Mouse (Mus musculus) heart, embryonic 11.5 days (tissue): Measurements from ENCODE around the gene Frs2. TPM values are rescaled to one million over a fixed set of nuclear protein-coding genes. Genes with fewer than 3 reads are reported as not detected.
A peak's percentile ranks its signal among the peaks of the same experiment; 100 is the strongest.
"Not testable (repeated sequence)": the region's sequence is repeated elsewhere in the genome, so short reads cannot be mapped to it uniquely, and the experiment has no call there.

ENCODE experiments used
- ATAC-seq: fragments of 200-750 bp; cut with Nextera tagmentation; replicated peaks from 2 replicates; pipeline ENCODE4 v1.8.0; 2017; ENCODE audit warnings: moderate library complexity; ENCODE audit not compliant: insufficient number of reproducible peaks, low FRiP score, low TSS enrichment
- H3K27ac ChIP-seq: fragments of 300-500 bp; sonication (generic); 2 replicates; pipeline ENCODE4 v1.5.1; 2014; ENCODE audit warnings: mild to moderate bottlenecking, low read depth, low read length
- H3K27me3 ChIP-seq: fragments of 300-500 bp; sonication (generic); 2 replicates; pipeline ENCODE4 v1.6.1; 2014; ENCODE audit warnings: mild to moderate bottlenecking, low read length, mixed read lengths; ENCODE audit not compliant: control insufficient read depth, insufficient read depth
- H3K36me3 ChIP-seq: fragments of 300-500 bp; sonication (generic); 2 replicates; pipeline ENCODE4 v1.6.1; 2014; ENCODE audit warnings: mild to moderate bottlenecking, low read length, moderate library complexity, mixed read lengths; ENCODE audit not compliant: control insufficient read depth, insufficient read depth
- H3K4me1 ChIP-seq: fragments of 300-500 bp; sonication (generic); 2 replicates; pipeline ENCODE4 v1.6.1; 2014; ENCODE audit warnings: low read length; ENCODE audit not compliant: control insufficient read depth, insufficient read depth
- H3K4me2 ChIP-seq: fragments of 300-500 bp; sonication (generic); 2 replicates; pipeline ENCODE4 v1.6.1; 2014; ENCODE audit warnings: mild to moderate bottlenecking, moderate library complexity
- H3K4me3 ChIP-seq: fragments of 300-500 bp; sonication (generic); 2 replicates; pipeline ENCODE4 v1.5.1; 2014; ENCODE audit warnings: low read depth, low read length
- H3K9ac ChIP-seq: fragments of 300-500 bp; sonication (generic); 2 replicates; pipeline ENCODE4 v1.6.1; 2014; ENCODE audit warnings: mild to moderate bottlenecking, low read depth, low read length, moderate library complexity
- H3K9me3 ChIP-seq: fragments of 300-500 bp; sonication (generic); replicated peaks from 2 replicates; pipeline ENCODE4 v1.6.1; 2016; ENCODE audit warnings: low read length; ENCODE audit not compliant: control insufficient read depth
- WGBS: fragments of 180-500 bp; shearing (Covaris S2); extraction: QIAGEN DNeasy Blood & Tissue Kit; methylation state at CpG from one replicate; pipeline ENCODE4 v1.1.7; 2014; ENCODE audit not compliant: insufficient replicate concordance; 5-methylcytosine and 5-hydroxymethylcytosine counted together
- polyA plus RNA-seq: library from polyadenylated mRNA; unstranded; fragments of >200 nt; fragmentation: Nextera tagmentation; extraction: Ambion mirVana; gene quantifications from 2 replicates; pipeline ENCODE4 v1.2.1, GENCODE M21; 2014

Frs2 gene
- polyA plus RNA-seq, 1 experiment from 2014 or later: 30.4 TPM

DNA sequence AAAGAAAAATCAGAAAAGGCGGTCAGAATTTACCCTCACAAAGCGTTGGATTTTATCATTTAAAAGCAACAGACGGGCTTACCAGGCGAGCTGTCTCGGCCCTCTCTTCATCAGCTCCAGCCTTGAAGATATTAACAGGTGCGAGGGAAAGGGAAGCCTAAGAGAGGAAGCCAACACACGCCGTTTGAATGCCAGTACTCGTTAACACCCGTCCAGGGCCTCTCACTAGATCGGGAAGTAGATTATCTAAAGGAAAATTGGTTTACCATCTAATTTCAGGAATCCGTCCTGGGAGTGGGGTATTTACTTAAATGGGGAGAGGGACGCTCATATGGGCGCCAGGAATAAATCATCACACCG is 85.5 kb downstream of the Frs2 start:
- Histone ChIP-seq H3K9me3 (no peaks in the 10 kb centered on the region), H3K9ac (peak overlapping the region; percentile 93), H3K27ac (0 out of 2 replicates have a peak overlapping the region, but pooled peaks have one; percentile 84), H3K36me3 (peaks cover 29% of the 10 kb centered on the region), H3K4me1 (peaks cover 11% of the 10 kb centered on the region), H3K27me3 (no peaks in the 10 kb centered on the region), H3K4me3 (peak overlapping the region; percentile 94), H3K4me2 (peak overlapping the region; percentile 97)
- no peak for ATAC-seq
- 2% methylated on average over 15 of the region's 15 CpGs for WGBS

DNA sequence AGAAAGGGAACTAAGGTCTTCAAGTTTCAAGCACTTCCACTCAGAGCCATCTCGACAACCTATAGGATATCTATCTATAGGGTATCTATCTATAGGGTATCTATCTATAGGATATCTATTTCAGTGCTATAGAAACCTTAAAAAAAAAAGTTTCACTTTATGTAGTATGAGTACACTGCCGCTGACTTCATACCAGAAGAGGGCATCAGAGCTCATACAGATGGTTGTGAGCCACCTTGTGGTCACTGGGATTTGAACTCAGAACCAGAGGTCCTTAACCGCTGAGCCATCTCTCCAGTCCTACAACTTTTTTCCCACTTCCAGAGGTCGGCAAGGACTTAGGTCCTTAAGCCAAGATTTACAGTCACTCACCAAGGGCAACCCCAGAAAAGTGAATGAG is 92.7 kb downstream of the Frs2 start:
- H3K27me3 ChIP-seq: no peaks in the 10 kb centered on the region
- H3K36me3 ChIP-seq: peaks cover 77% of the 10 kb centered on the region
- H3K4me1 ChIP-seq: peaks cover 3% of the 10 kb centered on the region; the same call in 1 of the 2 replicates
- no peak overlapping the region for H3K27ac ChIP-seq
- no peak overlapping the region for H3K4me3 ChIP-seq
- WGBS: 89% methylated on average over 4 of the region's 4 CpGs
- no peak overlapping the region for H3K9ac ChIP-seq
- no peak for ATAC-seq
- H3K9me3 ChIP-seq: no peaks in the 10 kb centered on the region
- no peak overlapping the region for H3K4me2 ChIP-seq

DNA sequence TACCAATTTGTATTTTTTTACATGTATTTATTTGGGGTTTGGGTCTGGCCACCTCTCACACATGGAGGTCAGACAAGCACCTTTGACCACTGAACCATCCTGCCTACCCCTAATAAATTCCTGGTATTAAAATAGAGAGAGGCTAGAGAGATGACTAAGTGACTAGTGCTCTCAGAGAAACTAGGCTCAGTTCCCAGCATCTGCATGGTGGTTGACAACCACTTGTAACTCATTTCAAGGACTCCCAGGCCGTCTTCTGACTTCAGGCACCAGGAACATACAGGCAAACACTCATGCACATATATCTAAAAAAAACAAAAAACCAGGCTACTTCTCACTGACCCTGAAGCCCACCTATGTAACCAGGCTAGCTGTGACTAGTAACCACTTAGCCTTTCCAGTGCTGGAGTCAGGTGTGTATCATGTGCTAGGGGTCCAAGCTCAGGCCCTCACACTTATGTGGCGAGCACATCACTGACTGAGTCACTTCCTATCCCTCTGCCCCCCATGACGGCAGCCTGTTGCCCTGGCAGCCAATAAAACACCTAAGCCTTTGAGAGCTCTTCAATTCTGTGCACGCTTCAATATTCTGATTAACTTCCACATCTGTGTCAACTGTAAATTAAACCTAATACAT is 98.3 kb downstream of the Frs2 start:
- H3K9ac ChIP-seq: no peak overlapping the region
- 66% methylated on average over 4 of the region's 4 CpGs for WGBS

DNA sequence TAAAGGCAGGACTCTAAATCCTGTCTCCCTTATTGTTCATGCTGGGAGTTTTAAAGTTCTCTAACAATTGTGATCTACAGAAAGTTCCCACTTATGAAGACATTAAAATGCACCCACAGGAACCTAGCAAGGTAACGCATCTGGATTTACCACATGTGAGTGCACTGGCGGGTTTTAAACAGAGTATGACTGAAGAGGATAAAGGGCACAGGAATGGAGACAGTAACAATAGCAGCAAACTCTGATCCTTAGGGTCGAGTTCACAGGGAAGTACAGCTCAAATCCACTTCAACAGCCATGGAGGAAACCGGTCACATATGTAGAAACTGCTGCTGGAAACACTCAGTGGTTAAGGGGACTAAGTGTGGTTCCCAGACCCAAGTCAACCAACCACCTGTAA is 99.1 kb downstream of the Frs2 start:
- H3K27me3 ChIP-seq: no peaks in the 10 kb centered on the region
- 76% methylated on average over 4 of the region's 4 CpGs for WGBS
- no peaks in the 10 kb centered on the region for H3K9me3 ChIP-seq
- H3K4me1 ChIP-seq: peaks cover 12% of the 10 kb centered on the region
- H3K27ac ChIP-seq: 0 out of 2 replicates have a peak overlapping the region, but pooled peaks have one; percentile 3
- no peak overlapping the region for H3K4me3 ChIP-seq
- H3K36me3 ChIP-seq: peaks cover 32% of the 10 kb centered on the region
- ATAC-seq: no peak
- peak overlapping the region; percentile 64 for H3K4me2 ChIP-seq
- H3K9ac ChIP-seq: no peak overlapping the region

More for the DNA sequence above, 98.3 kb downstream of the Frs2 start:
- Histone ChIP-seq H3K36me3 (peaks cover 40% of the 10 kb centered on the region), H3K4me2 (no peak overlapping the region), H3K9me3 (no peaks in the 10 kb centered on the region), H3K4me3 (no peak overlapping the region), H3K4me1 (peaks cover 10% of the 10 kb centered on the region), H3K27ac (no peak overlapping the region), H3K27me3 (no peaks in the 10 kb centered on the region)
- no peak for ATAC-seq

- ATAC-seq: peak; percentile 31; the same call in 1 of the 2 replicates
- Histone ChIP-seq H3K9ac (peak within 1 kb of the TSS; percentile 83), H3K4me2 (peak within 1 kb of the TSS; percentile 64), H3K27me3 (no peaks in the 10 kb centered on the region), H3K4me3 (peak within 1 kb of the TSS; percentile 60), H3K27ac (peak within 1 kb of the TSS; percentile 91), H3K36me3 (0 out of 2 replicates have a peak, but pooled peaks cover 4% of the 10 kb centered on the region), H3K4me1 (peaks cover 22% of the 10 kb centered on the region), H3K9me3 (no peaks in the 10 kb centered on the region)
- 18% methylated on average over 40 of the region's 40 CpGs for WGBS
These were observed 102.9 kb downstream of the Frs2 start, which contains the start of gene Lrrc10 for GRCm38 (mm10) chr10:117045175-117046056. TSS of gene Lrrc10 (plus strand) at chr10:117045341.

DNA sequence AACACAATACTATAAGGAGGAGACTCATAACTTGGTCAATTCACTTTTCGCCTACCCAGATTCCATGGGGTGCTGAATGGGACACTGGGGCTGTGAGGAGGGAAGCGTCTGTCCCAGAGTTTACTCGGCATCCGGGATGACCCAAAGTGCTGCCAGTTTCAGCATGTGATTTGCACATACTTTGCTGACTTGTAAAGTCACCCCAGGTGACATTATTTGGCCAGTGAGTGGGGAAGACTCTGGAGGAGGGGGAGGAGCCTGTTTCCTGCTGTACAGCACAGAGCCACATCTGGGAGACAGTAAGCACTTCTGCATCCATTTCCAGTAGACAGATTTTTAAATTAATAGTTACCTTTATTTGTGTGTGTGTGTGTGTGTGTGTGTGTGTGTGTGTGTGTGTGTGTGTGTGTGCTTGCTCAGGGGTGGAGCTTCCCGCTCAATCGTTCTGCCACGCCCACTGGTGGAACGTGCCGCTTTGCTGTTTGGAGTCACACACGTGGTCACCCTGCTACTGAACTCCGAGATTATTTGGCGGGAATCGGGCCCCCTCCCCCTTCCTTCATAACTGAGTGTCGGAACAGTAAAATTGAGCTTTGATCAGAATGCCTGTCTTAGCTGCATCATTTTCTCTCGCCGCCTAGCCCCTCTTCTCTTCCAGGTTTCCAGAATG is 104.7 kb downstream of the Frs2 start:
- WGBS: 22% methylated on average over 16 of the region's 16 CpGs
- H3K36me3 ChIP-seq, H3K27me3 ChIP-seq, H3K27ac ChIP-seq, H3K9ac ChIP-seq, ATAC-seq, H3K9me3 ChIP-seq, H3K4me3 ChIP-seq: not testable (repeated sequence)
- Histone ChIP-seq H3K4me2 (peak overlapping the region; percentile 48), H3K4me1 (peaks cover 16% of the 10 kb centered on the region)

DNA sequence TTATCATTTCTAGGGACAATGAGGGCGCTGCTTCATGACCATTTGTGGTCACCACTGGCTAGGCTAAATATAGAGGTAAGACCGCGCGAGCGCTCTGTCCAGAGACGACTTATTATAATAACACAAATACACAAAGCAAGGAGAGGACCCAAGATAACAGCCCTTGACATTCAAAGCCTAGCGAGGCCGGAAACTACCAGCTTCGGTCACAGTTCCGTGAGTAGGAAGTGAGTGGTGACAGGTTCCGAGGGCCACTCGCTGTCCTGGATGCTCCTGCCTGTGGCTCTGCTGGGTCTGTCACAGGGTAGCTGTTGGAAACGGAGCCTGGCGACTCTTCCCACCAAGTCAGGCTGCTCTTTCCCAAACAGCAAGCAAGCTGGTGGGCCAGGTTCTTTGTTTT is 106.0 kb downstream of the Frs2 start:
- H3K4me1 ChIP-seq: peaks cover 13% of the 10 kb centered on the region
- ATAC-seq: peak; percentile 61
- no peaks in the 10 kb centered on the region for H3K36me3 ChIP-seq
- WGBS: 29% methylated on average over 14 of the region's 14 CpGs
- H3K27ac ChIP-seq: peak overlapping the region; percentile 89
- no peaks in the 10 kb centered on the region for H3K9me3 ChIP-seq
- no peak overlapping the region for H3K4me3 ChIP-seq
- peak overlapping the region; percentile 36 for H3K4me2 ChIP-seq
- H3K9ac ChIP-seq: no peak overlapping the region
- no peaks in the 10 kb centered on the region for H3K27me3 ChIP-seq

- Histone ChIP-seq H3K27ac (no peak overlapping the region), H3K27me3 (no peaks in the 10 kb centered on the region), H3K36me3 (no peaks in the 10 kb centered on the region), H3K9me3 (no peaks in the 10 kb centered on the region), H3K9ac (no peak overlapping the region), H3K4me1 (peaks cover 13% of the 10 kb centered on the region), H3K4me3 (no peak overlapping the region), H3K4me2 (no peak overlapping the region)
- ATAC-seq: no peak
- WGBS: 66% methylated on average over 6 of the region's 6 CpGs
These were observed 108.0 kb downstream of the Frs2 start for GRCm38 (mm10) chr10:117040355-117040754.
